Mouse (Mus musculus) neural tube, embryonic 11.5 days (tissue): ENCODE data around the gene Pigc. TPM values are rescaled to one million over a fixed set of nuclear protein-coding genes. Genes with fewer than 3 reads are reported as not detected.
A peak's percentile ranks its signal among the peaks of the same experiment; 100 is the strongest.

Experiments
- ATAC-seq: fragments of 200-750 bp; cut with Nextera tagmentation; 2 replicates; pipeline ENCODE4 v1.8.0; 2017; ENCODE audit warnings: moderate number of reproducible peaks, mild to moderate bottlenecking, moderate TSS enrichment, moderate library complexity; ENCODE audit not compliant: insufficient read depth, low FRiP score, low TSS enrichment
- DNase-seq: peaks from one replicate; pipeline ENCODE4 v3.0.0-alpha.2; 2015; ENCODE audit warnings: low spot score
- H3K27ac ChIP-seq: fragments of 300-500 bp; sonication (generic); 2 replicates; pipeline ENCODE4 v1.5.1; 2014; ENCODE audit warnings: low read depth, mild to moderate bottlenecking, low read length
- H3K27me3 ChIP-seq: fragments of 300-500 bp; sonication (generic); 2 replicates; pipeline ENCODE4 v1.6.1; 2014; ENCODE audit warnings: mild to moderate bottlenecking, low read length, mixed read lengths; ENCODE audit not compliant: control insufficient read depth, insufficient read depth
- H3K36me3 ChIP-seq: fragments of 300-500 bp; sonication (generic); 2 replicates; pipeline ENCODE4 v1.6.1; 2014; ENCODE audit warnings: mild to moderate bottlenecking, low read length, moderate library complexity, mixed read lengths; ENCODE audit not compliant: control insufficient read depth, insufficient read depth
- H3K4me1 ChIP-seq: fragments of 300-500 bp; sonication (generic); 2 replicates; pipeline ENCODE4 v1.6.1; 2014; ENCODE audit warnings: low read length, mixed read lengths; ENCODE audit not compliant: control insufficient read depth, insufficient read depth
- H3K4me2 ChIP-seq: fragments of 300-500 bp; sonication (generic); 2 replicates; pipeline ENCODE4 v1.6.1; 2014; ENCODE audit warnings: low read depth, mild to moderate bottlenecking, moderate library complexity
- H3K4me3 ChIP-seq: fragments of 300-500 bp; sonication (generic); 2 replicates; pipeline ENCODE4 v1.5.1; 2014; ENCODE audit warnings: low read depth, low read length
- H3K9ac ChIP-seq: fragments of 300-500 bp; sonication (generic); 2 replicates; pipeline ENCODE4 v1.6.1; 2014; ENCODE audit warnings: mild to moderate bottlenecking, low read length
- H3K9me3 ChIP-seq: fragments of 300-500 bp; sonication (generic); 2 replicates; pipeline ENCODE4 v1.6.1; 2016; ENCODE audit warnings: low read length; ENCODE audit not compliant: control insufficient read depth
- WGBS: fragments of 180-500 bp; shearing (Covaris S2); extraction: QIAGEN DNeasy Blood & Tissue Kit; methylation state at CpG from one replicate; pipeline ENCODE4 v1.1.7; 2014; 5-methylcytosine and 5-hydroxymethylcytosine counted together
- polyA plus RNA-seq: library from polyadenylated mRNA; unstranded; fragments of >200 nt; fragmentation: Nextera tagmentation; extraction: Ambion mirVana; gene quantifications from 2 replicates; pipeline ENCODE4 v1.2.1, GENCODE M21; 2014

The Pigc gene
- polyA plus RNA-seq, 1 experiment from 2014 or later = 38.4 TPM

- H3K9ac ChIP-seq = no peak overlapping the region; the same call in 1 of the 2 replicates
- no peaks in the 10 kb centered on the region for H3K27me3 ChIP-seq
- H3K4me2 ChIP-seq = no peak overlapping the region
- DNase-seq = no peak
- no peaks in the 10 kb centered on the region for H3K36me3 ChIP-seq
- peaks cover 6% of the 10 kb centered on the region for H3K4me1 ChIP-seq
- no peak overlapping the region for H3K4me3 ChIP-seq
- peak overlapping the region; percentile 75 for H3K27ac ChIP-seq
- H3K9me3 ChIP-seq = no peaks in the 10 kb centered on the region
- ATAC-seq = no peak
- WGBS = 64% methylated on average over 8 of the region's 8 CpGs
Measured at GRCm38 (mm10) chr1:162009086-162009485, 40.1 kb downstream of the Pigc start.

GRCm38 (mm10) chr1:162011523-162012245, 42.7 kb downstream of the Pigc start:
- no peak for DNase-seq
- Histone ChIP-seq H3K4me1 (peaks cover 3% of the 10 kb centered on the region; the same call in 1 of the 2 replicates), H3K9ac (no peak overlapping the region), H3K27me3 (no peaks in the 10 kb centered on the region), H3K4me2 (no peak overlapping the region), H3K4me3 (no peak overlapping the region), H3K36me3 (no peaks in the 10 kb centered on the region), H3K27ac (no peak overlapping the region), H3K9me3 (no peaks in the 10 kb centered on the region)
- WGBS = 84% methylated on average over 16 of the region's 16 CpGs
- no peak for ATAC-seq

DNA sequence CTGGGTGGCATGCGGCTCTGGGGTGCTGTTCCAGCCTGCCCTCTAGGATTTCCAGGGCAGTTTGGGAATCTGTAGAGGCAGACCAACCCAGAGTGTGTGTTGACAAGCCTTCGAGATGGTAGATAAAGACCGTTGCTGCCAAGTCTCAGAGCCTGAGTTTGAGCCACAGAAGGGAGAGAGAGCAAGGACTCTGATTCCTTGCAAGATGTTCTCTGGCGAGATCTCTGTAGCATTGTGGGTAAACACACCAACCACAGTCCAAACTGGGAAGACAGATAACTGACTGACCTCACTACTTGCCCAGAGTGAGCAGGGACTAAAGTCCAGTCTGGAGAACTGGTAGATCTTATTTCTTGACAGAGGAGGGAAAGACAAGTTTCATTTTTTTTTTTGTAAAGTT, 44.6 kb downstream of the Pigc start:
- no peak overlapping the region for H3K4me3 ChIP-seq
- no peaks in the 10 kb centered on the region for H3K9me3 ChIP-seq
- DNase-seq = no peak
- H3K27ac ChIP-seq = 0 out of 2 replicates have a peak overlapping the region, but pooled peaks have one; percentile 17
- no peak for ATAC-seq
- 84% methylated on average over 4 of the region's 4 CpGs for WGBS
- no peaks in the 10 kb centered on the region for H3K27me3 ChIP-seq
- no peak overlapping the region for H3K9ac ChIP-seq
- H3K4me1 ChIP-seq = peaks cover 4% of the 10 kb centered on the region; the same call in 1 of the 2 replicates
- no peaks in the 10 kb centered on the region for H3K36me3 ChIP-seq
- H3K4me2 ChIP-seq = no peak overlapping the region

GRCm38 (mm10) chr1:162015247-162015862, 46.4 kb downstream of the Pigc start:
- Histone ChIP-seq H3K36me3 (no peaks in the 10 kb centered on the region), H3K4me1 (peaks cover 4% of the 10 kb centered on the region; the same call in 1 of the 2 replicates), H3K4me2 (no peak overlapping the region), H3K4me3 (no peak overlapping the region), H3K27me3 (no peaks in the 10 kb centered on the region), H3K27ac (peak overlapping the region; percentile 72), H3K9ac (no peak overlapping the region), H3K9me3 (no peaks in the 10 kb centered on the region)
- 59% methylated on average over 8 of the region's 8 CpGs for WGBS
- DNase-seq (no peak), ATAC-seq (no peak)

- DNase-seq = no peak
- no peaks in the 10 kb centered on the region for H3K27me3 ChIP-seq
- H3K9me3 ChIP-seq = no peaks in the 10 kb centered on the region
- no peaks in the 10 kb centered on the region for H3K36me3 ChIP-seq
- no peak for ATAC-seq
- no peak overlapping the region for H3K4me3 ChIP-seq
- no peak overlapping the region for H3K4me2 ChIP-seq
- peak overlapping the region; percentile 72 for H3K27ac ChIP-seq
- H3K4me1 ChIP-seq = peaks cover 4% of the 10 kb centered on the region; the same call in 1 of the 2 replicates
- 36% methylated on average over 7 of the region's 7 CpGs for WGBS
- no peak overlapping the region for H3K9ac ChIP-seq
Measured at GRCm38 (mm10) chr1:162016982-162017381, 48.0 kb downstream of the Pigc start.

GRCm38 (mm10) chr1:162017975-162018600, 49.1 kb downstream of the Pigc start:
- H3K9me3 ChIP-seq = no peaks in the 10 kb centered on the region
- H3K36me3 ChIP-seq = no peaks in the 10 kb centered on the region
- whole genome bisulfite sequencing = 65% methylated on average over 13 of the region's 13 CpGs
- ATAC-seq = no peak
- no peaks in the 10 kb centered on the region for H3K27me3 ChIP-seq
- H3K9ac ChIP-seq = no peak overlapping the region
- peak overlapping the region; percentile 72 for H3K27ac ChIP-seq
- no peak for DNase-seq
- peaks cover 4% of the 10 kb centered on the region; the same call in 1 of the 2 replicates for H3K4me1 ChIP-seq
- no peak overlapping the region for H3K4me3 ChIP-seq
- H3K4me2 ChIP-seq = no peak overlapping the region

GRCm38 (mm10) chr1:162018601-162018977, 49.6 kb downstream of the Pigc start:
- no peak overlapping the region for H3K4me3 ChIP-seq
- peaks cover 5% of the 10 kb centered on the region; the same call in 1 of the 2 replicates for H3K4me1 ChIP-seq
- no peaks in the 10 kb centered on the region for H3K36me3 ChIP-seq
- no peak for ATAC-seq
- no peak overlapping the region for H3K27ac ChIP-seq
- no peak overlapping the region for H3K4me2 ChIP-seq
- H3K27me3 ChIP-seq = no peaks in the 10 kb centered on the region
- no peak overlapping the region for H3K9ac ChIP-seq
- DNase-seq = no peak
- H3K9me3 ChIP-seq = no peaks in the 10 kb centered on the region
- 67% methylated on average over 6 of the region's 6 CpGs for WGBS

GRCm38 (mm10) chr1:162020303-162020731, 51.3 kb downstream of the Pigc start:
- DNase-seq (no peak), ATAC-seq (no peak)
- Histone ChIP-seq H3K27ac (no peak overlapping the region), H3K9ac (no peak overlapping the region), H3K4me1 (peaks cover 7% of the 10 kb centered on the region; the same call in 1 of the 2 replicates), H3K9me3 (no peaks in the 10 kb centered on the region), H3K27me3 (no peaks in the 10 kb centered on the region), H3K4me3 (no peak overlapping the region), H3K36me3 (no peaks in the 10 kb centered on the region), H3K4me2 (no peak overlapping the region)
- WGBS = 54% methylated on average over 7 of the region's 7 CpGs
